Mouse (Mus musculus): ENCODE results near the gene Serpina7.

GRCm38 (mm10) chrX:139037666-139038065, 47.4 kb downstream of the Serpina7 start:
- TF ChIP-seq POLR2A (IDR thresholded peaks at IDR 0.05; ENCODE audit: low read depth, low read length) (no peak), CTCF (IDR thresholded peaks at IDR 0.05; ENCODE audit: extremely low read depth, insufficient read length, insufficient replicate concordance, low read depth, low read length) (no peak)

Measured in small intestine, adult 2 months (tissue).